Mouse (Mus musculus) kidney, adult 8-10 months (tissue): ENCODE results near the gene Grik3.

Source experiments
- DNase-seq, 2 experiments: peaks; one replicate each; pipeline ENCODE4 v3.0.0; 2022

The Grik3 gene

GRCm38 (mm10) chr4:125553754-125554153, 63.3 kb downstream of the Grik3 start:
- no peak for DNase-seq

GRCm38 (mm10) chr4:125556405-125557308, 66.2 kb downstream of the Grik3 start:
- no peak for DNase-seq

- DNase-seq = no peak
Observed at GRCm38 (mm10) chr4:125559564-125559963, 69.1 kb downstream of the Grik3 start.

- no peak for DNase-seq
Observed at GRCm38 (mm10) chr4:125560806-125561205, 70.3 kb downstream of the Grik3 start.

GRCm38 (mm10) chr4:125563579-125563978, 73.1 kb downstream of the Grik3 start:
- no peak for DNase-seq

- no peak for DNase-seq
Observed at GRCm38 (mm10) chr4:125564008-125564710, 73.7 kb downstream of the Grik3 start.

- no peak for DNase-seq
Observed at GRCm38 (mm10) chr4:125565711-125566439, 75.4 kb downstream of the Grik3 start.

GRCm38 (mm10) chr4:125568210-125568609, 77.7 kb downstream of the Grik3 start:
- DNase-seq = no peak

- DNase-seq = no peak
Observed at GRCm38 (mm10) chr4:125571651-125572311, 81.3 kb downstream of the Grik3 start.

GRCm38 (mm10) chr4:125572312-125572663, 81.8 kb downstream of the Grik3 start:
- no peak for DNase-seq

- DNase-seq = no peak
Observed at GRCm38 (mm10) chr4:125573000-125573399, 82.5 kb downstream of the Grik3 start.

GRCm38 (mm10) chr4:125573951-125574675, 83.6 kb downstream of the Grik3 start:
- peak; percentile 12 to 35 for DNase-seq

GRCm38 (mm10) chr4:125580336-125580735, 89.8 kb downstream of the Grik3 start:
- no peak for DNase-seq

- DNase-seq = no peak
Observed at GRCm38 (mm10) chr4:125583272-125583671, 92.8 kb downstream of the Grik3 start.

GRCm38 (mm10) chr4:125583935-125584334, 93.4 kb downstream of the Grik3 start:
- DNase-seq = no peak

GRCm38 (mm10) chr4:125584676-125585075, 94.2 kb downstream of the Grik3 start:
- no peak for DNase-seq

- DNase-seq = no peak
Observed at GRCm38 (mm10) chr4:125587577-125587976, 97.1 kb downstream of the Grik3 start.

- no peak for DNase-seq
Observed at GRCm38 (mm10) chr4:125590241-125590919, 99.9 kb downstream of the Grik3 start.

- no peak for DNase-seq
Observed at GRCm38 (mm10) chr4:125592663-125593062, 102.2 kb downstream of the Grik3 start.

GRCm38 (mm10) chr4:125595011-125595410, 104.5 kb downstream of the Grik3 start:
- no peak for DNase-seq

GRCm38 (mm10) chr4:125598677-125599076, 108.2 kb downstream of the Grik3 start:
- DNase-seq = no peak
